Mouse (Mus musculus): ENCODE results near the gene Dph7.
"Not testable (repeated sequence)": the region's sequence is repeated elsewhere in the genome, so short reads cannot be mapped to it uniquely, and the experiment has no call there.

The Dph7 gene

DNA sequence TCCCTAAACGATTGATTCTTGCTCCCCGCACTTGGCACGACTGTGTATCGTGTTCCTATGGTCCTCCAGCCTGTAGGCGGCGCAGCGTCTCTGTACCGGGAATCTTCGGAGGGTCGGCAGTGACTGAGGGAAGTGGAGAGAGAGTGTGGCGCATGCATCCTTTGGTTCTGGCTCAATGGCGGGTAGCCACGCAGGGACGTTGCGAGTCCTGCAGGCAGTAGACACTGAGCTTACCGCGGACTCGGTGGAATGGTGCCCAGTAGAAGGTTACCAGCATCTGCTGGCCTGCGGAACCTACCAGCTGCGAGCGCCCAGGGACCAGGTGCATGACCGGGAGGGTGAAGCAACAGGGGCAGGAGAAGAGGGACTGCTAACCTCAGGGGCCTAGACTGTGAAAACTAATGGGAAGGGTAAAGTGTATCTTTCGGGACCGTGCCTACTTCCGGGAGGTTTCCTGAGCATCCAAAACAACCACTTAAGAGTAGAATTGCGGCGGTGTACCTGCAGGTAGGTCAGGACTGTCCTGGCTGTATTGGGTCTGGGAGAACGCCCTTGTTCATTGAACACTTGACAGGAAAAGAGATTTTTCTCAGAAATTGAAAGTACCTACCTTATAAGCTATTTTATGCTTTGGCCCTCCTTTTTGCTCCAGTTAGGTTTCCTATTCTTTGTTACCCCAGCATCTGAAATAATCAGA is at the start of gene Dph7:
TSS of gene Dph7 (plus strand) at position 97 of the 697 bp plus-strand sequence.
- DNase-seq (ENCODE audit: low spot score in 2 of 2) = peak; percentile 79 to 83

DNA sequence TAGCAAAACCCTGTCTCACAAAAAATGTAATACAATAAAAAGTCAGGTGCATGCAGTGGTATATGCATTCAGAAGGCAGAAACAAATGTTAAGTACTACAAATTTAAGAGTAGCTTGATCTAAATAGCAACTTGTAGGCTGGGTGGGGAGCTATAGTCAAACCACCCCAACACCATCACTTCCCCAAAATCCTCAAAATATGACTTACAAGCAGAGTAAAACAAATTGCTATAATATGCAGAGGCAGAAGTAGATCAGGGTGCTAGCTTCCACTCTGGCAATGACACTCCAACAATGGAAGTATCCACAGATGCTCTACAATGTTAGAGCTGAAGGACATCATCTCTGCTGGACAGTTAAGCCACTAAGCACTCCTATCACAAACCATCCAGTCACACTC is 49.6 kb upstream of the Dph7 start:
- no peak for DNase-seq (ENCODE audit: low spot score in 2 of 2)

DNA sequence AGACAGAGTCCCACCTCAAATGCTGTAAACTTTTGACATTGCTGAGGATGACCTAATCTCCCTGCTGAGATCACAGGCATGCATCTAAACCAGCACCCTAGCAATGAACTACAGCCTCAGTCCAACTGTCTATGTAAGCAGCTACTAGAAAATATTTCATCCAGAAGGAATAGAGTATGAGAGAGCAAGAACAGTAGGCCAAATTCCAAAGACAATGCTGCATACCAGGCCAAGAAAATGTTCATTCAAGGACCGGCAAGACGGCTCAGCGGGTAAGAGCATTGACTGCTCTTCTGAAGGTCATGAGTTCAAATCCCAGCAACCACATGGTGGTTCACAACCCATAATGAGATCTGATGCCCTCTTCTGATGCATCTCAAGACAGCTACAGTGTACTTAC is 47.4 kb upstream of the Dph7 start:
- DNase-seq (ENCODE audit: low spot score in 2 of 2) = no peak

DNA sequence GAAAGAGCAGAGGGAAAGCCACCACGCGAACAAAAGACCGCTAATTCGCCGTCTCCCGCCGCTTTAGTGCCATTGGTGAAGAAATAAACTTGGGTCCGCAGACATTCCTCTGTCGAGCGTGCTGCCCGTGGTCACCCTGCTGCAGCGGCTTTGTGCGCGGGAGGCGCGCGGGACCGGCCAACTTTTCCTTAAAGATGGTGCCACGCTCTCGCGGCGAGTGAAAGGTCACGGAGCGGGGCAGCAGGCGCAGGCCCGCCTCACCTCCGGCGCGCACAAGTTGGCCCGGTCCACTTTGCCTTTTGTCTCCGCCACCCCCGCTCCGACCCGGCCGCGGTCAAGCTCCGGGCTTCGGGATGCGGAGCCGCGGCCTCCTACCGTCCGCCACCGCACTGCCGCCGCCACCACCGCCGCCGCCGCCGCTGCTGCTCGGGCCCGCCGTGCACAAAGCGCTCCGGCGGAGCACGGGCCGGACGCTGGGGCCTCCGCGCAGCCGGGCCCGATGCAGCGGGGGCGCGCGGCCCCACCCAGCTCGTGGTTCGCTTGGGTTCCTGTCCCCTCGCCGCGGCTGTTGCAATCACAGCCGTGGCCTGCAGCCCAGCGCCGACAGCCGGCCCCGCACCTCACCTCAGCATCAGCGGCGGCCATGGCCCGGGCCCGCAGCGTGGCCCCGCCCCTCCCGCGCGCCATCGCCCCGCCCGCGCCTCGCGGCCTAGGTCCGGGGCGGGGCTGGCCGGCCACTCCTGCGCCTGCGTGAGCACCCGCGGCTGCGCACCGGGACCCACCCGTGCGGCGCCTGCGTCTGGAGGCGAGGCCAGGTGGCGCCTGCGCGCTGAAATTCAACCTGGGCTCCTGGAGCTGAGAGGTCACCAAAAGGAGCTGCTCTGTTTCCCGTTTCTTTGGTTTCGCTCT is 43.0 kb upstream of the Dph7 start, which contains the start of gene Ehmt1:
TSS of gene Ehmt1 (minus strand) at position 685 of the 909 bp plus-strand sequence.
- DNase-seq (ENCODE audit: low spot score in 2 of 2) = peak; percentile 90 to 93

DNA sequence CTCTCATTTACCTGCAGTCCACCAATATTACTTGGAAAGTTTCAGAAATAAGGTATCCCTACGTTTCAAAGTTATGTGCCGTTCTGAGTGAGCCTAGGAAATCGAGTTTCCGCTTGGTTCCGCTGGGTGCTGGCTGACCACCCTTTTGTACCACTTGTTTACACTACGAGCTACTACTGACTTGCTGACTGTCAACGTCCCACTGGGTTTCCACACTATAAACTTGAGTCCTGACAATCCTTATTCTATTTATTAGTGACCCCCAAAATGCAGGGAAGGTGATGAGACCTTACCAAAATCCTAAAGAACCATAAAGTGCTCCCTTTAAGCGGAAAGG is 42.4 kb upstream of the Dph7 start:
- no peak for DNase-seq (ENCODE audit: low spot score in 2 of 2)

DNA sequence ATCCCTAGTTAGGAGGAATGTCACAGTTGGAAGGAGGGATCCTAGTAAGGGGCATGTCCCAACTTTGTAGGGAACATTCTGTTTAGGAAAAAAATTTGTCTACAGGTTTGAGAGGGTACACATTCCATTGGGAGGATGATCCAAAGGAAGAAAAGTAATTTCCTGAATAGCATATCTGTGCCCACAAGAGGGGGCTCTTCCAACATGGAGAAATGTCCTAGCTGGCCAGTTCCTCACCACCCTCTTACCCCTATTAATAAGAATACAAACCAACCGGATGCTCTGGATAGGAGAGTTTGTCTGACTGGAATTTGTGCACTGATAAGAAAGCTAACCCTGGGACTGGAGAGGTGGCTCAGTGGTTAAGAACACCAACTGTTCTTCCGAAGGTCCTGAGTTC is 38.6 kb upstream of the Dph7 start:
- DNase-seq (ENCODE audit: low spot score in 2 of 2) = no peak

DNA sequence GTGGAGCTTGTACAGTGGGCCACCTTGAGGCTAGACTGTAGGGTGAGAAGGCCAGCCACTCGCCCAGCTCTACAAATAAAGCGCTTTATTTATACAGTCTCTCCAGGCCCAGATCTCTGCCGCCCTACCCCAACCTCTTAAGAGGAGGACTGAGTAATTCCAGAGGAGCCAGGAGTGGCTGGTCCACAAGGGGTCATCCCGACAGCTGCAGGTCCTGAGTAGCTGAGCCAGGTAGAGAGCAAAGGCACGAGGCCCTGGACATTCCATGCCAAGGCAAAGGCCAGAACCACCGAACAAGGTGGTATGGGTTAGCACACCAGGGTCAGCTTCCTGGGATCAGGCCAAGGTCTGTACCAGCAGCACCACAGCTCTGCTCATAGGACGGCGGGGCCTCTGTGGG is 36.9 kb upstream of the Dph7 start:
- DNase-seq (ENCODE audit: low spot score in 2 of 2) = no peak

DNA sequence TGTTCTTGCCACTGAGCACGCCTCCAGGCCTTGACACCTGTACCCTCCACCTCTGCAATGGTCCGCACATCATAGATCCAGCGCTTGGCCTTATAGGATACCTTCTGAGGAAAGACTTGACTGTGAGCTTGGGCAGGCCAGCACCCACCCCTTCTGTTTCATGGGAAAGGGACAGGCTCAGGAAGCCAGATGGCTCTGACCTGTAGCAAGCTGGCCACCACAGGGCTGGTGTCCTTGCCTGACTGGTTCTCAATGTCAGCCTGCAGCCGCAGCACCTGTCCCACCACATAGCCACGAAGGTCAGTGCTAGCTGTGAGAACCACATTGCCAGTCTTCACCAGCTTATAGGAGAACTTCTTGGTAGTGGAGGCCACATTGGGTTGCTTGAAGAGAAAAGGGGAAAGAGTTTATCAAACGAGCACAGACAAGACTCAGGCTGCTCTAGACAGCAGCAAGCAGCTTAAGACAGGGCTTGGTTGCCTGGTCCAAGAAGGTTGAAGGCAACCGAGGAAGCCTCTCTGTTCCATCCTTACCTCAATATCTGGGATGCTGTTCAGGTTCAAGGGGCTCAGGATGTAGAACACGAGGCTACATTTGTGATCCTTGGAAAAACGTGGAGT is 35.7 kb upstream of the Dph7 start:
- no peak for DNase-seq (ENCODE audit: low spot score in 2 of 2)

DNA sequence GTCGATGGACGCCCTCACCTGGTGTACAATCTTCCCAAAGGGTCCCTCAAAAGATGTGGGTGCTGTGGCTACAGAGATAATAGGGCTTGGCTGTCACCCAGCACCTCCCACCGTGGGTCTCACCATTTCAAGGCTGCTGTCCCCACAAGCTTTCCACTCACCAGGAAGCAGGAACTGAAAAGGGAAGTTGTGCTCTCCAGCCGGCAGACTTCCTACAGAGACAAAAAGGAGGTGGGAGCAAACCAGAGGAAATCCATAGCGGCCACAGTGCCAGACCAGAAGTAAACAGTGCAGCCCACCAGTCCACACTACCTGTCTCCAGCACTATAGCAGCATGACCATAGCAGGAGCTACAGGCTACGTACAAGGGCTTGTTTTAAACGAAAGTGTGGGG is 35.2 kb upstream of the Dph7 start:
- no peak for DNase-seq (ENCODE audit: low spot score in 2 of 2)

DNA sequence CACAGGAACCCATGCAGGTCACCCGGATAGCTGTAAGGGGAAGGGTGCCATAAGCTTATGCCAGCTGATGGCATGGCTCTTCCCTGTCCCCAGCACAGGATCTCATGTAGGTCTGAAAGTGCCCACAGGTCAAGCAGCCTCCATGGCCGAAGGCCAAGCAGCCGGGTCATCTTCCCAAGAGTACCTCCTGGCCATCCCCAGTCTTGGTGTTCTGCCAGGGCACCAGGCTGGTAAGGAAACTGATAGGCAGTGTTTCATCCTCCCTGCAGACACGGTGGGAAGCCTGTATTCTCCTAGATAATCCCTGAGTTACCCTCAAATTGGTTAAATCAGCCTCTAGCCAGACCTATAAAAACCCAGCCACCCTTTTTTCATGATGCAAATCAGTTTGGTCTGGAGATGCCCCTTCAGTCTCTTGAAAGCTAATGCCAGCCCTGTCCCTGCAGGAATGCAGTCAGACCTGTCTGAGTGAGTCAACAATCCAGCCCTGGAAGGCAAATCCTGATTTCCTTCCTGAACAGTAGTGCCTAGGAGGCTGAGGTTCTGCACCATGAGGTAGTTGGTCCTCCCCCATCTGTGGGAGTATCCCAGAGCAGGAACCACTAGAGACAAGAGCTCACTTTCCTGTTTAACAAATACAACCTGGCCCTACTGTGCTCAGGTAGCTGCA is 34.3 kb upstream of the Dph7 start:
- DNase-seq (ENCODE audit: low spot score in 2 of 2) = no peak

DNA sequence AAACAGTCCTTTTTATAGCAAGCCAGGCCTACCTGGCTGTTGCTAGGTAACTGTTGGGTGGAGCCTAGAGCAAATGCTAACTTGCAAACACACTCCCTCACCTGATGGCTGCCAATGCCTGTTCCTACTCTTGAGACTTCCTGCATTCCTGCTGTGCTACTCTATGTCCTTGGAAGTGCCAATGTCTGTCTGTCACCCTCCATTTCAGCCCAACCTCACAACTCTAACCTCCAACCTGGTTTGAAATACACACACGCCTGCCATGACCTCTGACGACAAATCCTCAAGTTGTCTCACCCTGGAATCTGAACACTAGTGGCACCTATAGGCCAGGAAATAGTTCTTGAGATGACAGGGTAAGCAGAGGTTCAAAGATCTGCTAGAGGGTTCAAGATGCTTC is 33.1 kb upstream of the Dph7 start:
- DNase-seq (ENCODE audit: low spot score in 2 of 2) = no peak

DNA sequence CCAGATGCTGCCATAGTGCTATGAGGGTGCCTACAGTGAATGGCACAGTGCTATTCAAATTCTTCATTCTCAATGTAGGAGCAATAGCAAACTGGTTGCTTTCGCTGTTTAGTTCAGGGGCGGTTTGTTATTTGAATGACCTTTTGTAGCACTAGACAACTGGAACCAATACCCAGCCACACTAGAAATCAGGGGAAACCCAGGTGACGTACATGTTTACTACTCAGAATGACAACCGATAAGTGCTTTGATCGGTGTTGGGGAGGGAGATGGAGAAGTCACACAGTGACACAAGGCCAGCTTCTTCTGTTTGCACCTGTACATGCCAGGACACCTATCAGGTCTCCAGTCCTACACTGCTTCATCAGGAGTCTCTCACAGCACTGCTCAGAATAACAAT is 32.6 kb upstream of the Dph7 start:
- no peak for DNase-seq (ENCODE audit: low spot score in 2 of 2)

DNA sequence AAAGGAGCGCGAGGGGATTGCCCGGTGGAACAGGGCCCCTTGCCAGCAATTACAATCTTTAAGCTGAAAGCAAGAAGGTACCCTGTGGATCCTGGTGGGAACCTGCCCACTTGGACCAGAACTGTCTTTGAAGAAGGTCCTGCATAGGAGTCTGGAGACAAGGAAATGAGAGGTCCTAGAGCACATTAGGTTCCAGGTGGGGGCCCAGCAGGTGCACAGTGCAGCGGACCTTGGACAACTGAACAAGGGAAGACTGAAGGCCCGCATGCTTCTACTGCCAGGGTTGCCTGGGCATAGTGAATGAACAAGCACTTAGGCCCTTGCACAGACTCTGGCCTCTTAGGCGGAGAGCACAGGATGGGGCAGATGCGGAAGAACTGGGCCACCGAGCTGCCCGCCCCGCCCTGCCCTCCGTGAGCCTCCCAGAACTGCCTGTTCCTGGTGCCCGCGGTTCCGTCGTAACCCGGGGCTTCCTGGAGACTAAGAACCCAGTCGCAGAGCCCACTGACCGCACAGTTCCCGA is 27.7 kb upstream of the Dph7 start:
- no peak for DNase-seq (ENCODE audit: low spot score in 2 of 2)

DNA sequence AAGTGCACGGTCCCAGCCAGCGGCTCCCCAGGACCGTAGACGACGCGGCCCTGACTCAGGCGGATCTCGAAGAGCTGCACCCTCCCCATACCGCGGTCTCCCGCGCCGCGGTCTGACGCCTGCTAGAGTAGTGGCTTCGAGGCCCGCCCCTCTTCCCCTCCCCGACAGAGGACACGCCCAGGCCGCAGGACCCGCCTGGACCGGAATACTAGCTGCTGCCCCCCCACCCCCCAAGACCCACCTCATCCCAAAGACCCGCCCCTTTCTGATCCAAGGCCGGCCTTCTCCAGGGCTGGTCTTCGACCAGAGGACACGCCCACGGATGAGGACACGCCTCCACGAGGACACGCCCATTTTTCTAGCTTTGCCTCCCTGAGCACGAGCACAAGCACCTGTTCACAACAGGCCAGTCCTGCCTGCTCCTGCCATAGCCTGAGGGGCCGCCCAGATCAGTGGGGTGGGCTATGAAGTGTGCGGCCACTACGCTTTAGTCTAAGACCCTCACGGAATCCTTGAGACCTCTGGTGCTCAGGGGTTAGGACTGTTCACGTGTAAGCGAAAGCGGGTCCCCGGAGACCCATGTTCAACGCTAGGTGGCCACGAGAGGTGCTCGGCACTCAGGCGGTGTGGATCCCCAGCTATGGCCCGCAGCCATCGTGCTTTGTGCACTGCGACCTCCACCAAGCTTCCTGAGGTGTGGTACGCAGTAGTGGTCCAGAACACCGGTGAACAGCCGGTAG is 27.0 kb upstream of the Dph7 start, which contains the start of gene Arrdc1:
TSS of gene Arrdc1 (minus strand) at position 196 of the 740 bp plus-strand sequence.
- DNase-seq (ENCODE audit: low spot score in 2 of 2) = peak; percentile 69 to 81

DNA sequence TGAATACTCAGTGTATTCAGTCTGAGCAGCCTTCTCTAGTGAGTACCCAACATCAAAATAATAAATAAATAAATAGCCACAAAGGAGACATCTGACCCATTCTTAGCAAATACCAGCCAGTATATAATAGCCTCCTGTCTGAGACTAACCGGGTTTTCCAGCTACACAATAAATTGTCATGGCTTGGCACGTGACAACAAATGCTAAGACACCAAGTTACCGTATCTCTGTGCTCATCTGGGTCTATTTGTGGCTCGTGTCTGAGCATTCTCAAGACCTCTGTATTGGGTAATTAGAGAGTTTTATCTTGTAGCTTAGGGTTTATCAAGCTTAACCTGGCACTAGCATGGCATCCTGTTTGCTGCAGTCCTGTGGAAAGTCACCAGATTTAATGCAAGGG is 20.1 kb upstream of the Dph7 start:
- no peak for DNase-seq (ENCODE audit: low spot score in 2 of 2)

DNA sequence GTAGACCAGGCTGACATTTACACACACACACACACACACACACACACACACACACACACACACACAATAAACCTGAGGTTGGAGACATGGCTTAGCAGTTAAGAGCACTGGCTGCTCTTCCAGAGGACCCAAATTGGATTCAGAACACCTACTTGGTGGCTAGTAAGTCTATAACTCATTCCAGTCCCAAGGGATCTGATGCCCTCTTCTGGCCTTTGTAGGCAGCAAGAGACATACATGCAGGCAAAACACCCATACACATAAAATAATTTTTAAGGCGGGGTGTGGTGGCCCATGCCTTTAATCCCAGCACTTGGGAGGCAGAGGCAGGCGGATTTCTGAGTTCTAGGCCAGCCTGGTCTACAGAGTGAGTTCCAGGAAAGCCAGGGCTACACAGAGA is 17.9 kb upstream of the Dph7 start:
- DNase-seq (ENCODE audit: low spot score in 2 of 2) = not testable (repeated sequence)

DNA sequence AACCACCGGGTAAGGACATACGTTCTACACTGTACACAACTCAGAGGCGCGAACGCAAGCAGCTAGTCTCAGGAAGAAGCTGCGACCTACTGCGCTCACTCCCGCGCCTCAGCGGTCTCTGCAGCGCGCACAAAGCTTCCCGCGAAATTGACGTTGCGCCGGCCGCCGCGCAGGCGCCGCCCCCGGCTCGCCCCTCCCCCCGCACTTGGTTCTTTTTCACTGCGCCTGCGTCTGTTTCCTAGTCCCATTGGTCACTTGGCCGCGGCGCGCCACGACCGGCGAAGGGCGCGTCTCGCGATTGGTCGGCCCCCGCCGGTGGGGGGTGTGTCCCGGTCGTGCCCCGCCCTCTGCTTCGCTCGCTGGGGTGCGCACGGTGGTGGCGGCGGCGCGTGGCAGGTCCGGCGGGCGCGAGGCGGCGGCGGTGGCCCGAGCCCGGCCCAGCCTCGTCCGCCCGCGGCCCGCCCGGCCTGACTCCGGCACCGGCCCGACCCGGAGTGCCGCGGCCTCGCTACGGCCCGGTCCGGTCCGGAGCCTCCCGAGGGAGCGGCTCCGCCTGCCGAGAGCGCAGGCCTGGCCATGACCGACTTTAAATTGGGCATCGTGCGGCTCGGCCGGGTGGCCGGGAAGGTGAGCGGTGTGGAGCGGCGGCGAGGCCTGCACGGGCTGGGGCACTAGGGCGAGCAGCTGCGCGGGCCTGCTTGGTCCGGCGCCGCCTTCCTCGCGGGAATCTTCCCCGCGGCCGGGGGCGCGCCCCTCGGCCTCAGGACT is 12.6 kb upstream of the Dph7 start, which contains the start of gene Zmynd19:
TSS of gene Zmynd19 (plus strand) at position 372 of the 768 bp plus-strand sequence.
- DNase-seq (ENCODE audit: low spot score in 2 of 2) = peak; percentile 95

DNA sequence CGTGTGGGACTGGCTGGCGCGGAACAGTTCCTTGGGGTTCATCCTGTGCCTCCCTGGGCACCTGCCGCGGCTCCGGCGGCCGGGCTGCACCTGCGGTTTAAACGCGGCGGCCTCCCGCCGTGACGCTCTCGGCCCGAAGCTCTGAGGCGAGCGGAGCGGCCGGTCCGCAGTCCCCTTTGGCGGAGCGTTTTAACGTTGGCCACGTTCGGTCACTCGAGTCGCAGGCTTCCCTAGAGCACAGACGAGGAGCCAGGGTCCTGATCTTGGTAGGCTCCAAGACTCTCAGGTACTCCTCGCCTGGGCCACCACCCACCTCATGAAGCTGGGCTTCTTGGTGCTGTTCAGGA is 12.0 kb upstream of the Dph7 start:
- no peak for DNase-seq (ENCODE audit: low spot score in 2 of 2)

DNA sequence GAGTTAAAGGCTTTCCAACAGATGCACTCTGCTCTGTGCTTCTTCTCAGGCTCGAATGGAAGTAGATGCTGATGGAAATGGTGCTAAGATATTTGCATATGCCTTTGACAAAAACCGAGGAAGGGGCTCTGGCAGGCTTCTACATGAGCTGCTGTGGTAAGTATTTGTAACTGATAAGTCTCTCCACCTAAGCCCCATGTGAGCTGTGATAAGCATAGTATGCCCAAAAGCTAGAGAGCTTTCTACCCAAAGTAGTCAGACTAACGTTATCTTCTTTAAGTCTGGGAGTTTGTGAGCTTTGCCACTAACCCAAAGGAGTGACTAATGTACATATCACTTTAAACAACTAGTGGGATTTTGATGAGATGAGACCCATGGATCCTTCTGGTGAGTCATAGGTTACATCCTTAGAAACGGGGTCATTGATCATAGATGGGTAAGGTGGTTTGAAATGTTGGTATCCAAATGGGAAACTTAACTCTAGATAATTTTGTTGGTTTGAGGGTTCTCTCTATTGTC is 9.6 kb upstream of the Dph7 start:
- DNase-seq (ENCODE audit: low spot score in 2 of 2) = no peak

DNA sequence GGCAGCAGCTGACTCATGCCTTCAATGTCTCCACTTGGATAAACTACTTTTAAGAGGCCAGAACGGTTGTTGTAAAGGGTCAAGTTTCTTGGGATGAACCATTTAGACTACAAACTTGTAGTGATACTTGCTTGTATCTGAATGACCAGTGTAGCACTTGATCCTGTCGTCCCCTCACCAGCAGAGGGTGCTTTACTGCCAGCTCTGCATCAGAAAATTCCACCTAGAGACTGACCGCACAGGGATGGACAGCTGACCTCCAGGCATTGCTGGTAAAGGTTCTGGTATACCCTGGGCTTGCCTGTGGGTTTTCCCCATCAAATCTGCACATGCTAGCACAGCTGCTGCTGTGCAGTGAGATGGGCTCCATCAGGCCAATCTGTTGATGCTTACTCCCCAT is 1.3 kb upstream of the Dph7 start:
- no peak for DNase-seq (ENCODE audit: low spot score in 2 of 2)
